Mouse (Mus musculus) megakaryocyte progenitor cell, adult 5-6 weeks (primary cell): ENCODE data around the gene Shkbp1. TPM values are rescaled to one million over a fixed set of nuclear protein-coding genes. Genes with fewer than 3 reads are reported as not detected.

ENCODE experiments used
- total RNA-seq, 2 experiments: library from RNA; stranded (forward) in 1 of 2; stranded (reverse) in 1 of 2; fragments of 157-497, 149-512 nt in 1 of 2; fragments of 200-1000 nt in 1 of 2; gene quantifications; 2 replicates each; pipeline versions ENCODE4 v1.2.3 to v1.2.4; 2015 to 2017

Shkbp1 gene
- total RNA-seq, 2 experiments from 2014 or later, result 11.0 to 23.9 TPM

Other genes starting within 250 kb of the Shkbp1 start
- not detected in 2 replicates for gene Cyp2f2, start 236.1 kb downstream of the Shkbp1 start, total RNA-seq (2015)
- gene Cyp2f2, start 236.1 kb downstream of the Shkbp1 start, total RNA-seq (2017), result not detected in 2 replicates
- not detected in 2 replicates for gene Cyp2t4, start 202.3 kb downstream of the Shkbp1 start, total RNA-seq (2015)
- not detected in 2 replicates for gene Cyp2t4, start 202.3 kb downstream of the Shkbp1 start, total RNA-seq (2017)
- gene Egln2, start 189.2 kb downstream of the Shkbp1 start, total RNA-seq (2015), result 7.8 and 7.9 TPM in 2 replicates
- 26.2 and 26.3 TPM in 2 replicates for gene Egln2, start 189.2 kb downstream of the Shkbp1 start, total RNA-seq (2017)
- 43.2 and 43.5 TPM in 2 replicates for gene Rab4b, start 177.1 kb downstream of the Shkbp1 start, total RNA-seq (2015)
- gene Rab4b, start 177.1 kb downstream of the Shkbp1 start, total RNA-seq (2017), result 8.5 and 9.8 TPM in 2 replicates
- gene Gm21983, start 174.9 kb downstream of the Shkbp1 start, total RNA-seq (2015), result not detected in 2 replicates
- not detected in 2 replicates for gene Gm21983, start 174.9 kb downstream of the Shkbp1 start, total RNA-seq (2017)
- gene Mia, start 174.9 kb downstream of the Shkbp1 start, total RNA-seq (2015), result 0.24 TPM in 1 of 2 replicates, not detected in the other
- not detected in 2 replicates for gene Mia, start 174.9 kb downstream of the Shkbp1 start, total RNA-seq (2017)
- 6.0 and 6.1 TPM in 2 replicates for gene BC024978, start 160.2 kb downstream of the Shkbp1 start, total RNA-seq (2015)
- 0.58 and 1.0 TPM in 2 replicates for gene BC024978, start 160.2 kb downstream of the Shkbp1 start, total RNA-seq (2017)
- 206 and 215 TPM in 2 replicates for gene Snrpa, start 159.7 kb downstream of the Shkbp1 start, total RNA-seq (2015)
- gene Snrpa, start 159.7 kb downstream of the Shkbp1 start, total RNA-seq (2017), result 88.4 and 96.6 TPM in 2 replicates
- 1.7 and 1.9 TPM in 2 replicates for gene Itpkc, start 127.4 kb downstream of the Shkbp1 start, total RNA-seq (2015)
- gene Itpkc, start 127.4 kb downstream of the Shkbp1 start, total RNA-seq (2017), result 2.5 and 2.7 TPM in 2 replicates
- gene Coq8b, start 123.0 kb downstream of the Shkbp1 start, total RNA-seq (2015), result 8.4 and 11.8 TPM in 2 replicates
- 10.9 and 14.8 TPM in 2 replicates for gene Coq8b, start 123.0 kb downstream of the Shkbp1 start, total RNA-seq (2017)
- gene Numbl, start 97.6 kb downstream of the Shkbp1 start, total RNA-seq (2015), result 0.37 and 1.3 TPM in 2 replicates
- gene Numbl, start 97.6 kb downstream of the Shkbp1 start, total RNA-seq (2017), result 0.57 and 0.83 TPM in 2 replicates
- gene Ltbp4, start 18.3 kb downstream of the Shkbp1 start, total RNA-seq (2015), result 0.05 TPM in 1 of 2 replicates, not detected in the other
- gene Ltbp4, start 18.3 kb downstream of the Shkbp1 start, total RNA-seq (2017), result not detected in 2 replicates
- not detected in 2 replicates for gene Gm20479, start 1.4 kb upstream of the Shkbp1 start, total RNA-seq (2015)
- not detected in 2 replicates for gene Gm20479, start 1.4 kb upstream of the Shkbp1 start, total RNA-seq (2017)
- 0.02 and 0.07 TPM in 2 replicates for gene Sptbn4, start 91.7 kb upstream of the Shkbp1 start, total RNA-seq (2015)
- gene Sptbn4, start 91.7 kb upstream of the Shkbp1 start, total RNA-seq (2017), result not detected in 2 replicates
- 31.8 and 53.4 TPM in 2 replicates for gene Blvrb, start 92.0 kb upstream of the Shkbp1 start, total RNA-seq (2015)
- gene Blvrb, start 92.0 kb upstream of the Shkbp1 start, total RNA-seq (2017), result 21.2 and 30.2 TPM in 2 replicates
- gene Sertad3, start 117.7 kb upstream of the Shkbp1 start, total RNA-seq (2015), result 2.5 and 2.9 TPM in 2 replicates
- gene Sertad3, start 117.7 kb upstream of the Shkbp1 start, total RNA-seq (2017), result 6.1 and 7.6 TPM in 2 replicates
- gene Sertad1, start 130.9 kb upstream of the Shkbp1 start, total RNA-seq (2015), result 9.2 and 12.5 TPM in 2 replicates
- 5.9 and 6.8 TPM in 2 replicates for gene Sertad1, start 130.9 kb upstream of the Shkbp1 start, total RNA-seq (2017)
- 0.52 and 0.68 TPM in 2 replicates for gene Prx, start 143.3 kb upstream of the Shkbp1 start, total RNA-seq (2015)
- gene Prx, start 143.3 kb upstream of the Shkbp1 start, total RNA-seq (2017), result 0.75 and 0.81 TPM in 2 replicates
- 0.10 and 0.25 TPM in 2 replicates for gene Hipk4, start 167.2 kb upstream of the Shkbp1 start, total RNA-seq (2015)
- 0.07 and 0.29 TPM in 2 replicates for gene Hipk4, start 167.2 kb upstream of the Shkbp1 start, total RNA-seq (2017)
- gene Pld3, start 197.2 kb upstream of the Shkbp1 start, total RNA-seq (2015), result 9.3 and 9.4 TPM in 2 replicates
- gene Pld3, start 197.2 kb upstream of the Shkbp1 start, total RNA-seq (2017), result 5.3 and 7.5 TPM in 2 replicates
- 13.4 and 14.1 TPM in 2 replicates for gene 2310022A10Rik, start 197.2 kb upstream of the Shkbp1 start, total RNA-seq (2015)
- 12.4 and 15.6 TPM in 2 replicates for gene 2310022A10Rik, start 197.2 kb upstream of the Shkbp1 start, total RNA-seq (2017)
- 33.8 and 40.3 TPM in 2 replicates for gene Akt2, start 235.5 kb upstream of the Shkbp1 start, total RNA-seq (2015)
- gene Akt2, start 235.5 kb upstream of the Shkbp1 start, total RNA-seq (2017), result 46.9 and 50.2 TPM in 2 replicates